Comparison of ENCODE assay signal across 20 mouse cellular contexts in the genomic region with DNA sequence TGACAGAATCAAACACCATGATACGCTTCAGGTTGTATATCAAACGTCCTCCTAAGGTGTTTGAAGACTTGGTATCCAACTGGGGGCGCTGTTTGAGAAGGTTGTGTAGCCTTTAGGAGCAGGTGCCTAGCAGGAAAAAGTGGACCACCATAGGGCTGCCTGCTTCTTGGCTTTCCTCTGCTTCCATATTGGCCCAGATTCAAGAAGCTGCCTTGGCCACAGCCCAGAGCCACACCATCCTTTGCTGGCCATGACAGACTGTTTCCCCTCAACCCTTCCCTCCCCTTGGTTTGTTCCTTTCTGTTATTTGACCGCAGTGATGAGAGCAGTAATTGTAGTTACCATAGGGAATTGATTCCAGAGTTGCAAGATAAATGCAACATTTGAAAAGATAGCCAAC. TPM values are rescaled to one million over a fixed set of nuclear protein-coding genes. Genes with fewer than 3 reads are reported as not detected.
DNase-seq lines count a peak whose midpoint lies in the region; ATAC-seq and TF ChIP-seq lines count a peak whose summit lies in the region.
"Had no signal": no experiment of that assay in that cellular context is flagged by ENCODE, and none has a peak within 500 bp of the region (broad histone marks: within the 10 kb centered on the region; RNA-seq: fewer than 3 reads in every experiment).

No protein-coding gene starts in this region.

- peak; percentile 39 for DNase-seq in heart, postnatal 4 days
- no peak for DNase-seq in heart, postnatal 14 days
- peak; percentile 15 to 40 for DNase-seq in lung, postnatal 4 days
- no peak for DNase-seq in lung, adult 18-20 months
- DNase-seq in adrenal gland, postnatal 25 days = peak; percentile 43
- DNase-seq in kidney, postnatal 0 days (ENCODE audit: low spot score) = peak; percentile 49
- no peak for DNase-seq in embryo, embryonic 10 days (ENCODE audit: low spot score)
- DNase-seq: cerebellum, adult 8-10 months; layer of hippocampus, postnatal 36 days; retina, postnatal 1 day; thymus, adult 2 months had no signal

- no peak for TF ChIP-seq CTCF in kidney, postnatal 0 days (IDR thresholded peaks at IDR 0.05; ENCODE audit: low read depth)

- 65% methylated on average over 4 of the region's 4 CpGs for WGBS in kidney, postnatal 0 days

- no peaks in the 10 kb centered on the region for H3K4me1 ChIP-seq in kidney, postnatal 0 days (replicated peaks; ENCODE audit: insufficient read depth, low read length)
- H3K4me1 ChIP-seq: embryonic facial prominence, embryonic 13.5 days; forebrain, embryonic 13.5 days; midbrain, embryonic 10.5 days had no signal

- intact Hi-C loops in heart, postnatal 14 days (cut with DNase I) = no loop called here

- no peak overlapping the region for H3K27ac ChIP-seq in kidney, postnatal 0 days
- H3K27ac ChIP-seq: embryonic facial prominence, embryonic 13.5 days; forebrain, embryonic 13.5 days; midbrain, embryonic 10.5 days had no signal

- H3K4me3 ChIP-seq in kidney, postnatal 0 days (replicated peaks; ENCODE audit: low read depth, low read length) = no peak overlapping the region
- H3K4me3 ChIP-seq: embryonic facial prominence, embryonic 13.5 days; forebrain, embryonic 13.5 days; midbrain, embryonic 10.5 days had no signal

- H3K36me3 ChIP-seq in kidney, postnatal 0 days (ENCODE audit: insufficient read depth, low read length) = no peaks in the 10 kb centered on the region
- H3K36me3 ChIP-seq: embryonic facial prominence, embryonic 13.5 days; midbrain, embryonic 10.5 days had no signal

- no peaks in the 10 kb centered on the region for H3K9me3 ChIP-seq in kidney, postnatal 0 days (replicated peaks; ENCODE audit: low read length)
- H3K9me3 ChIP-seq: embryonic facial prominence, embryonic 13.5 days; forebrain, embryonic 13.5 days; midbrain, embryonic 10.5 days had no signal

- H3K27me3 ChIP-seq in kidney, postnatal 0 days (ENCODE audit: insufficient read depth, low read length) = no peaks in the 10 kb centered on the region
- H3K27me3 ChIP-seq: embryonic facial prominence, embryonic 13.5 days; forebrain, embryonic 13.5 days had no signal

- no peak overlapping the region for H3K9ac ChIP-seq in kidney, postnatal 0 days (ENCODE audit: low read depth, low read length)
- H3K9ac ChIP-seq: embryonic facial prominence, embryonic 13.5 days; forebrain, embryonic 13.5 days had no signal

- no peak for ATAC-seq in kidney, postnatal 0 days (replicated peaks; ENCODE audit: low FRiP score, low read depth)
- ATAC-seq: forebrain, embryonic 13.5 days; inflammation-experienced regulatory T-cells, adult 6 months had no signal

- H3K4me2 ChIP-seq in kidney, postnatal 0 days (ENCODE audit: low read length) = no peak overlapping the region
- H3K4me2 ChIP-seq: embryonic facial prominence, embryonic 13.5 days; forebrain, embryonic 13.5 days; heart, embryonic 11.5 days had no signal

RNA-seq across cellular contexts. Expression of a gene that starts 31.5 kb away (rescaled TPM):
- not detected for total RNA-seq in heart, postnatal 4 days (2021)
- not detected for total RNA-seq in heart, postnatal 14 days (2021)
- total RNA-seq in adrenal gland, postnatal 25 days (2021) = not detected in 2 replicates
- polyA plus RNA-seq in kidney, postnatal 0 days (2015; fragmentation: Nextera tagmentation; extraction: Ambion mirVana) = not detected in 2 replicates
- total RNA-seq: CH12.LX; gastrocnemius, adult 8-10 months; layer of hippocampus, postnatal 36 days had no signal
- polyA plus RNA-seq: embryonic facial prominence, embryonic 13.5 days; forebrain, embryonic 13.5 days; heart, embryonic 11.5 days; inflammation-experienced regulatory T-cells, adult 6 months; lung, embryonic 16.5 days; midbrain, embryonic 10.5 days; neural tube, embryonic 11.5 days had no signal

Comparison
In these comparisons a context has a peak if more than half of its experiments do, and no peak if none do; other contexts are left out.
1. DNase-seq: peak in heart, postnatal 4 days (single experiment), lung, postnatal 4 days (2 of 2), adrenal gland, postnatal 25 days (single experiment) and kidney, postnatal 0 days (single experiment); none in heart, postnatal 14 days (0 of 2), lung, adult 18-20 months (0 of 2) and embryo, embryonic 10 days (single experiment).